Mouse (Mus musculus) right cerebral cortex, adult 18-20 months (tissue): ENCODE measurements around the gene Adarb2.

Source experiments
- DNase-seq: peaks from one replicate; pipeline ENCODE4 v3.0.0; 2022; ENCODE audit warnings: mixed read lengths

Gene Adarb2

DNA sequence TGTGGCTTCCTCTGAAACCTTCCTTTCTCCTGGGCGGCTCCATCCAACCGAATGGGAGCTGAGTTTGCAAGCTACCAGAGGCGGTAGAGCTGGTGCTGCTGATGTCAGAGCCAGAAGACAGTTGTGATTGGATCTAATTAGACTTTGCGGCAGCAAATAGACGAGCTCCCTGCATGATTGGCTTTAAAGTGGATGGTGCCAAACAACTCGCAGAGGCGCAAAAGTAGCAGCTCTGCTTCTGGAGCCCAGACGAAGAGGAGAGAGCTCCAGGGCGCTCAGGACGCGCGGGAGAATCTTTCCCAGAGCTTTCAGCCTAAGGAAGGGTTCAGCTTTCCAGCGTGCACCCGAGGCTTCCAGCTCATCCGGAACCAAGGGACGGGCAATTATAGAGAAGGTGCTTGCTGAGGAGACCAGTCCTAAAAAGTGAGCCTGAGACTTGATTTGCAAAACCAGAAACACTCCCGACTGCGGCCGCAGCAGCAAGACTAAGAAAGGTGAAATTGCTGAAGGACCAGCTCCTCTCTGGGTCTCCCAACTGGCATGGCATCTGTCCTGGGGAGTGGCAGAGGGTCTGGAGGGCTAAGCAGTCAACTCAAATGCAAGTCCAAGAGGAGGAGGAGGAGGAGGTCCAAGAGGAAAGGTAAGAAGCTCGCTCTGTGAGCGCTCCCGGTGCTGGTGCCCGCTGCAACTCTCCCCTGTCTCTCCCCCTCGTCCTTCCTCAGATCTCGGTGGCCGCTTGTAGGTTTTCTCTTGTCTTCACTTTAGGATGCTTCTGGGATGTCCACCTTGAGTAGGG is at the start of gene Adarb2:
Adarb2 (plus strand) TSS at position 186 of the 796 bp plus-strand sequence.
- peak; percentile 79 for DNase-seq

DNA sequence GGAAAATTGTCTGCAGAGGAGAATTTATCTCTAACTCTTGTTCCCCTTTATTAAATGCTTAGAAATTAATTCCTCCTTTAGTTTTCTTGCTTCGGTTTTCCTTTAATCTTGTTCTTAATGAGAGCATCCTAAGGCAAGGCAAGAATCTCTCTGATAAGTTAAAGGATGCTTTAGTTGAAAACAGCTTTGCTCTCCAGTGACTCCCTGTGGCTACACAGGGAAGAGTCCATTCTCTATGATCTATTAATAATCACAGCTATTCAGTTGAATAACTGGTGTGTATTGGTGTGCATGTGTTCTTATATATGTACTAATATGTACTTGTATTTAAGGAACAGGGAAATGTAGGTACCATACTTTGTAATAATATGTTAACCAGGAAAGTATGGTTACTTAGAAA is 28.9 kb upstream of the Adarb2 start:
- DNase-seq = peak; percentile 18

DNA sequence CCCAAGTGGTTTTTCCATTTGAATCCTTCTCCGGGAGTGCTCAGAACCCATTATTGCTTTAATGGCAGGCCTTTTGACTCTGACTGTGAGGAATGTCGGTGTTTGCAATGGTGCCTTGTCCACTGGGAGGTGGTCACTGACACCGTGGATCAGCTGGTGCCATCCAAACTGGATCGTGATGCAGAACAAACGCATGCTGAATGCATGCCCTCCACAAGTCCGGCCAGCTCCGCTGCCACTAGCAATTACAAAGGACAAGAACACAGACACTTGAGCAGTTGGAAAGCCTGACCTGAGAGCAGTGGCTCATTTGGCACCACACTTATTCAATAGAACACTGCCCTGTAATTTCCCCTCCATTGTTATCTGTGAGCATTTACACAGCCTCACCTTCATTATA is 10.7 kb upstream of the Adarb2 start:
- no peak for DNase-seq

DNA sequence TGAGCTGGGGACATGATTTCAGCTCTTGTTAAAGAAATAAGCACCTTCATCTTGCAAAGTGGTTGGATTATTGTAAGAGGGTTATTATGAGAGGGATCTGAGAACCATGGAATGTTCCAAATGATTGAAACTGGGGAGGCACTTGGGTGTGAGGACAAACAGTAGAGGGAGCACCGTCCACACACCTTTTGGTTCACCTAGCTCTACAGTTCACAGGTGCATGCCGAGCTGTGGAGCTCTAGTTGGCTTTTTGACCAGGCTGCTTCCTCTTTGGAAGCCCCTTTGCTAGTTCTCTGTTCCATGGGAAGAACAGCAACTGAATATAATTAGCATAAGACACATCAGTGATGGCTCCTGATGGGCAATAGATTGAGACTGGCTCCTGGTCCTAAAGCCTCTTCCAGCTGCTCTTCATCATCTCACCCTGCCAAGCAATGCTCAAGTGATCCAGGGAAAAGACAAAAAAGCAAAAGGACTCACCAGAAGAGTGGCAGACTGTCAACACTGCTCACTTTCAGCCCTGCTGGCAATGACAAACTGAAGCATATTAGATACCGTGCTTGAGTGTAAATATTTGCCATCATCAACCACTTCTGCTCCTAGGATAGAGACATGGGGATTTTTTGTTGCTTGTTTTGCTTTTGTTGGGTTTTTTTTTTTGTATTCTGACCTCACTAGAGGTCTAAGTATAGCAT is 3.3 kb upstream of the Adarb2 start:
- no peak for DNase-seq

DNA sequence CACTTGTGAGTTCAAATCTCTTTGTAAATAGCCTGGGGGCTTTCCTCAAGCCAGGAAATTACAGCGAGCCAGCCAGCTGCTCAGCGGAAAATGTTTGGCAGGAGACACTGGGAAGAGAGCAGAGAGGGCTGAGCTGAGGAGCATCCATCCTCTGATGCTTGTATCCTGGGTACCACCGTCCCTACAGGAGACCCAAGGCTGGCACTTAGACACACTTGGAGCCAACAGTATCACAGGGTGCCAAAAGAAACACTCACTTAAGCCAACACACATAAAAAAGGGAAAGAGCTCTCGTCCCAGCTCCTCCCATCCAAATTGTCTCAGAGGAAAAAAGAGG is 779 bp downstream of the Adarb2 start:
- DNase-seq = no peak

DNA sequence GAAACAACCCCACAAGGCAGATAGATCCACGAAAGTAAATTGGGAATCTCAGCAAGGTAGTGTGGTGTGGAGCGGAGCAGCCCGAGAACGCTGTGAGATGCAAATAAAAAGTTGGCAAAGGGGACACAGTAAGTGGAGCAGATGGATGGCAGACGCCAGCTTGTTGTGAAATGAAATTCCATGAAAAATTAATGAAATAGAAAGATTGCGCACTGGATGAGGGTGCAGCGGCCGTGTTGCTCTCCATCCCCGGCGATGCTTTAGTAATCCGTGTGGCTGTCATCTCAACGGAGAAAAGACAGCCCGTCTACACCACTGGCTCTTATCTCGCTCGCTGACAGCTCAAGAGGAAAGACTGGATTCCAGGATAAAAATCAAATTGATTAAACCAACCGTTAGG is 4.7 kb downstream of the Adarb2 start:
- DNase-seq = no peak

DNA sequence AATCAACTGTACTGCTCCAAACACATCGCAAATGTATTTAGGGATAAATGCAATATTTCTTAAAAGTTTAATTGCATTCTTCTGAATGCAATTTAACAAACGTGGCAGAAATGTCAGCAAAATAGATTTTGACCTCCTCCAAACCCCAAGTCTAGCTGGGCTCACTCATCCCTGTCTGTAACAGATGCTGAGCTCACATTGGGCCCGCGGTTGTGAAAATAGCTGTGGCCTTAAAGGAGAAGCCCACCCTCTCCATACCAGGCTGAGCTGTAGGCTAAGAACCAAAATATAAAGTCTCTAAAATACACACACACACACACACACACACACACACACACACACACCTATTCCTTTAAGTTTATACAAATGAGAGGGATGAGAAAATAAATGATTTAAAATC is 8.1 kb downstream of the Adarb2 start:
- no peak for DNase-seq

DNA sequence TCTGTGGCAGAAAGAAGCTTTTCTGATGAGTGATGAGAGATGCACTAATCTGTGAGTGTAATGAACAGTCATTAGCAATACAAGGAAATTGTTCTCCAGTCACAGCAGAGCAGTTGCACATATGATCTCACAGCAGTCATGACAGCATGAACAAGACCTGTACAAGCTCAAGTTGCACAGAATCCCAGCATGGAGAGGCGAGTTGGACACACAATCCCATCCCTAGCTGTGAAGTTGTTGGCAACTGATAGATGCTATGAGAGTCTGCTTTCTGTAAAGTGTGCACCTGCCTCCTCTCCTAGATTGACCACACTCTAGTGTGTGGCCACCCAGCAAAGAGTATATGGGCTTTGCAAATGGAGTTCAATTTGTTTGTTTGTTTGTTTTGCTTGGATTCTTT is 36.2 kb downstream of the Adarb2 start:
- no peak for DNase-seq

DNA sequence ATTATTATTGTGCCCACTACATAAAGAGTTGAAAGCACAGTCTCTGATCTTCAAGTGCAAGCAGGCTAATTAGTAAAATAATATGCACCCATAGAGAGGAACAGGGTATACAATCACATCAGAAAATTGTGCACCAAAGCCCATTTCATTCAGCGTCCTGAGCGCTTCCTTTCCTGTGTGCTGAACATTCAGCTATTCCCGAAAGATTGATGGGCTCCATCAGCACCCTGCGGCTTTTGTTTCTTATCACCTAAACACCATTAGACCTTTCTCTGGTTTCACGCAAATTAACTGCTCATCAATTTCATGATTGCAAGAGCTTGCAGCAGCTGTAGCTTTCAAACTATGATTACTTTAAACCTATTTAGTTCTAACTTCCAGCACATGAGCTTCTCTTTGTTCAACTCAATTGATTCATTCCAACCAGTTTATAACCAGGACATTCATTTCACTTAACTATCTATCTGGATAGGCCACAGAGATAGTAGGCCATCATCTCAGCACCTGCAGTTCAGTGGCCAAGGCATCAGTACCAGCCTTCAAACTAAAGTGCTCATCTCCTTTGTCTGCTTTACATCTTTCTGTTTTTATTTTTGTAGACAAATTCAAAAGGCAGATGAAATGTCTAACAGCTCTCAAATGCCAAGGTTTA is 45.5 kb downstream of the Adarb2 start:
- DNase-seq = no peak

DNA sequence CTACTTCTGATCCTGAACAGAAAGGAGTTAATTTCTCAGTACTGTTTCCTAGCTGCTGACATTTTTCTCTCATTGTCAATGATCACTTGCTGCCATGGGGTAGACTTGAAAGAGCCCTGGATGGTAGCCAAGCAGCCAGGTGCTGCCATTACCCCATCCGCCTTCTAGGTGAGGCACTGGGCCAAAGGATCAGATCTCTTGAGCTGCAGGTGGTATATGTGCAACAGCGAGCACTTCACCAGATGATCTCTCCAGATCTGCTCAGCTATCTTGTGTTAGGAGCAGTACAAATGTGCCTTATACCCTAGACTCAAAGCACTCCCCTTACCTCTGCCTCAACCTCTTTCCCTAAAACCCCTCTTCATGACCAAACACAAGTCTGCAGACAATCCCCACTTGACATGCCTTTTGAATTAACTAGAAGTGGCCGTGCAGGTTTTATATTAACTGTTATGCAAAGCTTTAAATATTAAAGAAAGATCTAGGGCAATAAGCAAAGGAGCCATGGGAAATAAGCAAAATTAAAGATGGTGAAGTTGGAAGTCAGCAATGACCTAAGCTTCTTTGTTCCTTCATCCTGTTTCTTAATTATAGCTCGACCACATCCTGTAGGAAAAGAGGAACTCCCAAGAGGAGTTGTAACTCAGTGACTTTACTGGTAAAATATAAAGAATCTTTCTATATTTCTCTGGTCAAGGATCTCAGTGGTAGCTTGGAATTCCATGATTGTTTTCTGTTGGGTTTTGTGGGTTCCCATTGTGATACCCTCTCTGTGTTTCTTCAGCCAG is 69.7 kb downstream of the Adarb2 start:
- DNase-seq = no peak

DNA sequence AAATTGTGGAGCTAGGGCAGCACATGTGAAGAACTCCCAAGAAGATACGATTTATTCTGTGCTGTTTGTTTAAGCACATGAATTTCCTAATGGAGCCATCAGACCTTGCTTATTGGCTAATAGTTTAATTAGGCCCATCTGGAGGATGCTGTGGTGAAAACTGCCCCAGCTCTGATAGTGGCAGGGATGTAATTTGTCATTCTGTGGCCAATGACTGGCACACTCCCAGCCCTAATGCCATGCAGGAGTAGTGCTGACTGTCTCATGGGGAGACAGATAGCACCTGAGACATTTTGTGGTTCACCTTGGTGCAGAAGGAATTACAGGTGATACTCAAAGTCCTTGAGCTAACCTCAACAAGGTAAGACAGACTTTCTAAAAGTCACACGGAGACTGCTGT is 80.5 kb downstream of the Adarb2 start:
- DNase-seq = no peak

DNA sequence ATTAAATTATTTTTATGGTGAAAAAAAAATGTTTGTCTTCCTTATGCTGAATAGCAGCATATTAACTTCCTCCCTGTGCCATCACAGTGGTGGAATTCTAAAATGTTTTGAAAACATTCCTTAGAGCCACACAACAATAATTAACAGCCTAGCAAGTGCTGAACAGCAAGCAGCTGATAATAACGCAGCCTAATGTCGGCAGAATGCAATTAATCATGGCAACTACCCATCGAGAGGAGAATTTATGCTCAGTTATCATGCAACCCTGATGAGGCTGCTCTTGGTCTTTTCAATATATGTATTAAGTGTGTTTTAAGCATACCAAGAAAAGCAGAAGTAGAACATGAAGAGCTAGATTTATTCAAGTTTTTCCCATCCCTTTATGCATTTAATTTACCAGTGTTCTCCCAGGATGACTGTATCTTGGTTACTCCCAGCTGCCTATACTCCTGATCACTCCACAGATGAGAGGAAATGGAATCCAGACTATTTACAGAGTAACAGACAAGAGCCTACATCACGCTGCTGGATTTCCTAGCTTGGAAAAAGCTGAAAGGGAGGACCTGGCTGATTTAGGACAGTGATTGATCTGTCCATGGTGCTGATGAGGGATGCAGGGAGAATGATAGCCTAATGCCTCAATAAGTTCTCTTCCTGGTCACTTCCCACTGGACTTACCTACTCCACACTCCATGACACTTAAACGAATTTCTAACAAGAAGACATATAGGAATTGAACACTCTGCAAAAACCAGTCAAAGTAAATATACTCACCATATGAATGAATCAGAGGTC is 113.9 kb downstream of the Adarb2 start:
- DNase-seq = no peak

DNA sequence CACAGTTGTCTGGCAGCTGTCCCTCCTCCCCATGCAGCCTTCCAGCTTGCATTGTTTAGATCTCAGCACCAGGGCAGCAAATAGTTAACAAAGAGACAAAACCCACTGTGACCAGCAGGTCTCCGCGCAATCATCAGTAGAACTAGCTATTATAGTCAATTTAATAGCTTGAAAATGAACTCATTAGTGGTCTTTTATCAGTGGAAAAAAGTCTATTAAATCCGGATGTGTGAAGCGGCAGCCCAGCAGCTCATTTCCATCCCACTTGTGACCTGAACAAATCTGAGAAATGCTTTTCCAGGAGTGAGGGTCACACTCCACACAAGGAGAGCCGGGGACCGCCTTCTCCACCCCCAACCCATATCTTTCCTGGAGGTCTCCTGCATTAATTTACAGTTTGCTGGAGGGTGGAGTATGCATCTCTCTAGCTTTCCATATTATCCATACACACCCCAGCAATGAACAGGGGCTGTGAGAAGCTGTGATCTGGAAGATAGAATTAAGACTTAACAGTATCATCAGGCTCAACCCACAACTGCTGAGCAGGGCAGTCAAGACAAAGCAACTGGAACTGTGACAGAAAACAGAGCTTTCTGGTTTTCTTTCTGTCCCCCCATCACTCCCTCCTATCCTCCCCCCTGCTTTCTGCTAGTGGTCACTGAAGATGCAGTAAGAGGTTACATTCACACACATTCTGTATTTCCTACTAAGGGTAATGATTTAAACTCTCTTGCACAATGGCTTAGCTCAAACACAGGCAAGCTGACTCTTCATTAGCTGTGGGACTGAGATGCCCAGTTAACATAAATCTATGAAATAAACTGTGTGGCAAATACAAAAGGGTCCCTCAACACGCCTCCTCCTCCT is 131.2 kb downstream of the Adarb2 start:
- DNase-seq = no peak

DNA sequence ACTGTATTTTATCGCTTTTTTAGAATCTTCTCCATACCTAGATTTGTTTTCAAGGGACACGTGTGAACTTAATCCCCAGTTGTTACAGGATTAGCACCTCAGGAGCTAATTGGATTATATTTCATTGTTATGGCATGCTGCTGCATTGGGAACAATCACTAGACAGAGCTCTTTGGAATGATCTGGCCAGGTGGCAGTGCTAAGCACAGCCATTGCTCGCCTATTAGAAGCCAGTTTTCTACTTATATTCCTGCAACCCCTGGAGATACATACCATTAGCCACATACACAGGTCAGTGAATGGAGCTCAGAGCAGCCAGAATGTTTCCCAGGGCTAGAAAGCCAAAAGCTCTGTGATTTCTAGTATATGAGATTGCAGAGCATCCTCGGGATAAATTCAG is 131.9 kb downstream of the Adarb2 start:
- DNase-seq = no peak

DNA sequence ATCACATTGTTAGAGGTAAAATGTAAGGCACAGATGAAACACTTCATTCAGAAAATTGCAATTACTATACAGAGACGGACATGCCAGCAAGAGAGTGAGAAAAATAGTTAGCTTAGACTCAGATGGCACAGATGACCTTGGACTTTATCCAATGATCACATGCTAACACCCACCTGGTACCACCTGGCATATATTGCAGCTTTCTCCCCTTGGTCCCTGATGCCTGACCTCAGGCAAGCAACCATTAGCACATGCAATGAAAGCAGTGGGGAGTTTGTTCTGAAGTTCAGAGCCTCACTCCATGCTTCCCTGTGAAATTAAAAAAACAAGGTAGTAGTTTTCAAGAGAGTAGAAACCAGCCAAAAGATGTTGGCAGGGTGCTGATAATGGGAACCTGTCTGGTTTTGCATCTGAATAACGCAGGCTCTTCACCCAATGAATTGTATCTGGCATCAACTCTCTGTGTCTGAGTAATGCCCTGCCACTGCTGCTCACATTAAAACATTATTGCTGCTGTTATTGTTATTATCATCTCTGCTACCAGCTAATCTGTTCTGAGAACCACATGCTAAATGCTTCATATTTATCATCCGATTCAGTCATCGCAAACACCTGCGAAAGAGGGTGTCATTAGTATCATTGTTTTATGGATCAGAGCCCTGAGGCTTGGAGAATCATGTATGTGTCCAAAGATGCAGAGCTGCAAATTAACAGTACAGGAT is 138.6 kb downstream of the Adarb2 start:
- no peak for DNase-seq

DNA sequence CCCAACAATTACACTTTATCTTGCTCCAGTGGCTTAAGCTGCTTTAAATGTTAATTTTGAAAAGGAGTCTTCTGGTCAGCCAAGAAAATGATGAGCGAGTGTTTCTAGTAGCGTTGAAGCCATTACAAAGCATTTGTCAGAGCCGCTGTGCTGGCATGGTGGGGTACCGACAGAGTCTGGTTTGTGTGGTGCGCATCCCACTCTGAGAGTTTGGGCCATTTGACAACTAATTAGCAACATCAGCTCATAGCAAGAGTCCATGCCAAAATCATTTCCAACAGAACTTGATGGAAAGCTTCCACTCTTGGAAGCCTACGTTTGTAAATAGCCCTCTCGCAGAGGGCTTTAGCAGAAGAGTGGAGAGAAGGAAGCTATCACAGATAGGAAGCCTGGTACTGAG is 144.5 kb downstream of the Adarb2 start:
- no peak for DNase-seq

DNA sequence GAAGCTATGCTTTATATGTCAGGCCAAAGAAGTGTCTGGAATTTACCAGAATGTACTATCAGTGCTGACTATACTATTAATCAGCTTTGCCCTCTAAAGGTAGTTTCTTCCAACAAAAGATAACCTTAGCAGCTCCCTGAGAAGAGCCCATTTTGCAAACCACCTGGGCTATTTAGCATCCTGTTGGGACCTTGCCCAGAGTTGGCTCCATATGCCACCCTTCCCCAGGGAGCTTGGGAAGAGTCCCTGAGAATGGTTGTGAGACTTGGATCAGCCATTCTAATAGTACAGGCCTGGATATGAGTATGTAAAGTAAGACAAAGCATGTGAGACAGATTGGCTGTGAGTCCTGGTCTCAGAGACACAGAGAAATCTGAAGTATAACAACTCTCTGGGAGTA is 149.7 kb downstream of the Adarb2 start:
- DNase-seq = no peak

DNA sequence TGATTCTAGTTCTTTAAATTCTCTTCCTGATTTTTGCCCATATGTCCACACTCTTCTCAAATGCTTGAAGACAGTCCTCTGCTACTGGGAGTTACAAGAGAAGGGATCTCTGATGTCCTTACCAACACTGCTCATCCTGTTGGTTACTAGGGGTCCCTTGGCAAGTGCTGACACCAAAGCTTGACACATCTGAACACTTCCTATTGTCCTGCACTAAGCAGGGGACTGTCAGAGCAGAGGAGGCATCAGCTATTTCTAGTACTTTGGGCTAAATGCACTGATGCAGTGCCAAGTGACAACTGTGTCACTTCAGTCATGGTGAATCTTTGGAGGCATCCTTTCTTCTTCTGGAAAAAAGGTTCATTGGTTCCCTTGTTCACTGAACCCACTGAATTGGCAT is 150.3 kb downstream of the Adarb2 start:
- no peak for DNase-seq

DNA sequence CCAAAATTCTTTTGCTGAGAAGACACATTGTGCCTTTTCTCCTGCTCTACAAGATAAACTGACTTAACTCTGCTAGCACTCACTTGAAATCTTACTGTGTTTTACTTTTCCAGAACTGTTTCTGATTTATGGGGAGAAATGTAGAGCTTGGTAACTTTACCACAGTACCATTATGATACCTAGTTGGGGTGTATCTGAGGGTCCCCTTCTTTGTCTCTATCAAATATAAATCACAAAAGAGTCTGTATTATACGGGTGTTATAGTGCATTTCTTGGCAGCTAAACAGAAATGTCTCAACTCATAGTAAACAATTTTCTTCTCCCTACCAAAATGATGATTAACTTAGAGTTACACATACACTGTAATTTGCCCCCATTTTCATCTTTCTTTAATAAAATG is 162.9 kb downstream of the Adarb2 start:
- DNase-seq = no peak

DNA sequence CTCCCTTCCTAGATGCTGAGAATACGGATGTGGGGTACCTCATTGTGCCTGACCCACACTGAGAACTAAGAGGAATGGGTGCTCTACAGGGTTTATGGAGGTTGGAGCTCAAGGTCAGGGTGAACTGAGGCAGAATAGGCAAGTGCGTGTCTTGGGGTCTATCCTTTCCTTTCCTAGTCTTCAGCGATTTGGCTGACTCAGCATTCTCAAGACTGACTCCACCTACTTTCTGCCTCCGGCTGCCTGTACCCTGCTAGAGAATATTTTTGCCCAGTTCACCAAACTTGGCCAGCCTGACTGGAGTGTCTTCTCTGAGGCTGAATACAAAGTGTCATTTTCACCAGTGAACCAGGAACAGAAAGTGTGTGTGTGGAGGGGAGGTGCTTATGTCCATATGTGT is 163.4 kb downstream of the Adarb2 start:
- no peak for DNase-seq

DNA sequence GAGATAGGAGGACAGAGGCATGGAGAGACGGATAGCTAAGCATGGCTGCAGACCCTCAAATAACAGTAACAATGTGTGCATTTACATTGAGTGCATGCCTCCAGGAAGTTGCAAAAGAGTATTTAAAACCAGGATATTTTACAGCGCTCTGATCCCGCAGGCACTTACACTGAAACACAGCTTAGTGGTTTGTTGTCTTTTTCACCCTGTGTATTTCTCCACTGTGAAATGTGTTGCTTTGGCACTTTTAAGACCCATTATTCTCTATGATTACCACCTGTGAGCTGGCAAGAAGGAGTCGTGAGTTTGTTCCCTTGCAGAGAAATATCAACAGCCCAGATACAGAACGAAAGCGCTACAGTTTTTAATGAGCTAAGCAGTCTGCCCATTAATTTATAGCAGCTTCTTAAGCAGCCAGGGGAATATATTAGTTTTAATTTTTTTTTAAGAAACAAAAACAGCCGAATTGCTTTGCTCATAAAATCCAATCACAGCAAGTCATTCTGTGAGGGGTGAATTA is 167.3 kb downstream of the Adarb2 start:
- DNase-seq = no peak
